Mouse (Mus musculus): ENCODE data around the gene Ntrk1. TPM values are rescaled to one million over a fixed set of nuclear protein-coding genes. Genes with fewer than 3 reads are reported as not detected.
"Not testable (repeated sequence)": the region's sequence is repeated elsewhere in the genome, so short reads cannot be mapped to it uniquely, and the experiment has no call there.

Ntrk1 gene
- under 1 TPM in 1 of 2 experiments, not detected in 1; 0.61 TPM for total RNA-seq (2021)
- long read RNA-seq, experiment 1: 0 reads
- long read RNA-seq, experiment 2: 0 reads

GRCm38 (mm10) chr3:87794922-87795325, at the start of gene Ntrk1:
TSS of gene Ntrk1 (minus strand) at chr3:87795162.
- intact Hi-C loops (cut with DNase I): loop anchor here (5.0 kb wide), 1 partner anchor 42 kb away; no protein-coding TSS in a partner anchor
- no peak for DNase-seq (ENCODE audit: low spot score in 2 of 2)

- DNase-seq (ENCODE audit: low spot score in 2 of 2): no peak
- intact Hi-C loops (cut with DNase I): no loop called here
These were observed 45.9 kb upstream of the Ntrk1 start for GRCm38 (mm10) chr3:87840858-87841257.

- peak; percentile 71 to 83 for DNase-seq (ENCODE audit: low spot score in 2 of 2)
- intact Hi-C loops (cut with DNase I): loop anchor here (5.0 kb wide), 3 partner anchors 41 to 81 kb away; partner anchors contain the start of genes Insrr and Ntrk1
These were observed 43.7 kb upstream of the Ntrk1 start for GRCm38 (mm10) chr3:87838622-87839021.

- intact Hi-C loops (cut with DNase I): no loop called here
- no peak for DNase-seq (ENCODE audit: low spot score in 2 of 2)
These were observed 38.5 kb upstream of the Ntrk1 start for GRCm38 (mm10) chr3:87833482-87833881.

GRCm38 (mm10) chr3:87832109-87832859, 37.3 kb upstream of the Ntrk1 start:
- no peak for DNase-seq (ENCODE audit: low spot score in 2 of 2)
- intact Hi-C loops (cut with DNase I): no loop called here

- no peak for DNase-seq (ENCODE audit: low spot score in 2 of 2)
- intact Hi-C loops (cut with DNase I): no loop called here
These were observed 34.1 kb upstream of the Ntrk1 start for GRCm38 (mm10) chr3:87829025-87829424.

- intact Hi-C loops (cut with DNase I): no loop called here
- DNase-seq (ENCODE audit: low spot score in 2 of 2): no peak
These were observed 33.5 kb upstream of the Ntrk1 start for GRCm38 (mm10) chr3:87828435-87828834.

- DNase-seq (ENCODE audit: low spot score in 2 of 2); intact Hi-C loops (cut with DNase I): not testable (repeated sequence)
These were observed 29.2 kb upstream of the Ntrk1 start, which contains the start of gene Pear1 for GRCm38 (mm10) chr3:87824206-87824605. TSS of gene Pear1 (minus strand) at chr3:87824306.

GRCm38 (mm10) chr3:87818226-87818625, 23.3 kb upstream of the Ntrk1 start:
- no peak for DNase-seq (ENCODE audit: low spot score in 2 of 2)
- intact Hi-C loops (cut with DNase I): loop anchor here (5.0 kb wide), 1 partner anchor 46 kb away; no protein-coding TSS in a partner anchor

- DNase-seq (ENCODE audit: low spot score in 2 of 2): peak; percentile 70 to 77
- intact Hi-C loops (cut with DNase I): loop anchor here (5.0 kb wide), 1 partner anchor 44 kb away; no protein-coding TSS in a partner anchor
These were observed 21.7 kb upstream of the Ntrk1 start for GRCm38 (mm10) chr3:87816646-87817093.

- intact Hi-C loops (cut with DNase I): loop anchor here (5.0 kb wide), 1 partner anchor 44 kb away; no protein-coding TSS in a partner anchor
- DNase-seq (ENCODE audit: low spot score in 2 of 2): no peak
These were observed 21.2 kb upstream of the Ntrk1 start for GRCm38 (mm10) chr3:87816166-87816565.

GRCm38 (mm10) chr3:87812873-87813272, 17.9 kb upstream of the Ntrk1 start:
- intact Hi-C loops (cut with DNase I): no loop called here
- DNase-seq (ENCODE audit: low spot score in 2 of 2): no peak

- intact Hi-C loops (cut with DNase I): no loop called here
- no peak for DNase-seq (ENCODE audit: low spot score in 2 of 2)
These were observed 17.5 kb upstream of the Ntrk1 start for GRCm38 (mm10) chr3:87812413-87812812.

GRCm38 (mm10) chr3:87811297-87811696, 16.3 kb upstream of the Ntrk1 start:
- intact Hi-C loops (cut with DNase I): no loop called here
- DNase-seq (ENCODE audit: low spot score in 2 of 2): no peak

- intact Hi-C loops (cut with DNase I): no loop called here
- DNase-seq (ENCODE audit: low spot score in 2 of 2): no peak
These were observed 14.5 kb upstream of the Ntrk1 start for GRCm38 (mm10) chr3:87809322-87809962.

GRCm38 (mm10) chr3:87804038-87804677, 9.2 kb upstream of the Ntrk1 start:
- no peak for DNase-seq (ENCODE audit: low spot score in 2 of 2)
- intact Hi-C loops (cut with DNase I): no loop called here

- intact Hi-C loops (cut with DNase I): no loop called here
- DNase-seq (ENCODE audit: low spot score in 2 of 2): no peak
These were observed 6.7 kb upstream of the Ntrk1 start for GRCm38 (mm10) chr3:87801681-87802080.

GRCm38 (mm10) chr3:87796736-87797334, 1.9 kb upstream of the Ntrk1 start, which contains the start of gene Insrr:
TSS of gene Insrr (plus strand) at chr3:87796951.
- no peak for DNase-seq (ENCODE audit: low spot score in 2 of 2)
- intact Hi-C loops (cut with DNase I): loop anchor here (5.0 kb wide), 1 partner anchor 40 kb away; no protein-coding TSS in a partner anchor
